Mouse (Mus musculus) gastrocnemius, adult 18-20 months (tissue): ENCODE data around the gene Chrm3. TPM values are rescaled to one million over a fixed set of nuclear protein-coding genes. Genes with fewer than 3 reads are reported as not detected.

ENCODE experiments used
- microRNA-seq: library from miRNA; unstranded; fragments of <30 nt; microRNA quantifications from one replicate; pipeline ENCODE4 v1.2.0, GENCODE M21; 2021
- total RNA-seq, 2 experiments: library from RNA; stranded (reverse); gene quantifications; 2 replicates each; pipeline ENCODE4 v1.2.3; 2021

The Chrm3 gene
- total RNA-seq, 2 experiments from 2014 or later: 0.25 to 0.33 TPM

Small RNA genes within 50 kb of the gene (microRNA-seq; reads per million reads assigned to microRNA genes)
- not detected for gene Gm24187
